Mouse (Mus musculus): ENCODE measurements around the gene Rhov.

Rhov gene

DNA sequence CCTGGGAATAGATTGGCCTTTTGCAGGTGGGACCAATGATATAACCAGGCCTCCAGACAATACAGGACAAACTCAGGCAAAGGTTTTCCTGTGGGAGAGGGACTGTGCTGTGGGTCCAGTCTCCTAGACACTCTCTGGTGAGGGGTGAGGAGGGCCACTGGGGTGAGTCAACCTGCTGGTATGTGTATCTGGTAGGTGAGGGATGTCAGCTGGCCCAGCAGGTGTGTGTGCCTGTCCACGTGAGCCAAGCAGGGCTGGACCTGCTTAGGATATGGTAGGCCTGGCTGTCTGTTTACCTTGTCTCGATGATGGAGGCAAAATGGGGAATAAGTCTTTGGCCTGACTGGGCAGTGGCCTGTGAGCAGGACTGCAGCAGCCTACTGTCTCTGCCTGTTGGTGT lies 32.4 kb downstream of the Rhov start:
- no peak for DNase-seq (ENCODE audit: low read depth, low spot score)

DNA sequence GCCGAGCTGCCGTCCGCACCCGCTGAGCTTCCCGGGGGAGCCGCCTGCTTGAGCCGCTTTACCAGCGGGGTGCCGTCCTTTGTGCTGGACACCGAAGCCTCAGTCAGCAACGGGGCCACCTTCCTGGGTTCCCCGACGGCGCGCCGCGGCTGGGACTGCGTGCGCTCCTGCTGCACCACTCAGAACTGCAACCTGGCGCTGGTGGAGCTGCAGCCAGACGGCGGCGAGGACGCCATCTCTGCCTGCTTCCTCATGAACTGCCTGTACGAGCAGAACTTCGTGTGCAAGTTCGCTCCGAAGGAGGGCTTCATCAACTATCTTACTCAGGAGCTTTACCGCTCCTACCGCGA lies 33.2 kb downstream of the Rhov start:
- DNase-seq (ENCODE audit: low read depth, low spot score), result no peak

DNA sequence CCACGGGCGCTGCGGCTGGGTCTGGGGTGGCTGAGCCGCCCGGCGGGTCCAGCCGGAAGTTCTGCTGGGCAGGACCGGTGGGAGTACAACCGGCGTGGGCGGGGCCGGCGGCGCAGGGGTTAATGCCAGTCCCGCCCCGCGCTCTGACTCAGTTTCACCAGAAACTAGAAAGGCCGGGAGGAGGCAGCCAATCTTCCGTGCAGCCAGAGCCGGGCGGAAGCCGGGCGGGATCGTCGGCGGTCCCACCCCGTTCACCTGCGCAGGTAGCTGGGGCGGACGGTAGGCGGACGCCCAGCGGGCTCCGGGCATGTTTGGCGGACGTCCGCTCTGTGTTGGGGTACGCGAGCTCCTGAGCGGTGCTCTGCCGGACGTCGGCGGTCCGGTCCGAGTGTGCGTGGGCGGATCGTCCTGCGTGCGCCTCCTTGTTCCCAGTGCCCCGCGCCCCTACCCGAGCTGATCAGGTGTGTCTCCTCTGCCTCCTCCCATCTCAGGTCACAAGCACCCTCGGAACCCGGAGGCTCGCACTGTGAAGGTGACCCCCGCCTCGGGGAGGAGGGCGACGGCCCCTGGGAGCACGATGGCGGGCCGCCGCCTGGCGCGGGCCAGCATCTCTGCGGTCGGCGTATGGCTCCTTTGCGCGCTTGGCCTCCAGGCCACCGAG lies 33.7 kb downstream of the Rhov start, which contains the start of gene Spint1:
Spint1 (plus strand) TSS at position 153 of the 661 bp plus-strand sequence.
- no peak for DNase-seq (ENCODE audit: low read depth, low spot score)

DNA sequence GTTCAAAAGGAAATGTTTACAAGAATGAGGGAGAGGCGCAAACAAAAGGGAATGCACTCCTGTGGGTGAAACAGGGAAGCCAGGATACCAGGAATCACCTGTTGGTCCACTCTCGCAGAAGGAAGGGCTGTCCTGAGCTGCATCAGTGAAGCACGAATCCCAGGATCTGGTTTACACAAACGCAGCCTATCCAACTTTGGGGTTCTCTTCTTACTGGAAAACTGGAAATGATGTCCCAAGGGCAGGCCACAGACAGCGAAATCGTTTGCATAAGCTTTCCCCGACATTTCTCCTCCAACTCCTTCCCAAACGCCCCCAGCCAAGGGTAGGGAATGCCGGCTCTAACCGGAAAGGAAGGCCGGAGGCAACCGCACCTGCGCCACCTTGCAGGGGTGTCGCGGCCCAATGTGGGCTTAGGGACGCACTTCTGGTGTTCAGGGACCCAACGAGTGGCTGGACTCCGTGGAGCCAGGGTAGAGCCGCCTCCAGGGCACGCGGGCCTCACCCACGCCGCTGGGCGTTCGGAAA lies 34.3 kb downstream of the Rhov start:
- no peak for DNase-seq (ENCODE audit: low read depth, low spot score)

DNA sequence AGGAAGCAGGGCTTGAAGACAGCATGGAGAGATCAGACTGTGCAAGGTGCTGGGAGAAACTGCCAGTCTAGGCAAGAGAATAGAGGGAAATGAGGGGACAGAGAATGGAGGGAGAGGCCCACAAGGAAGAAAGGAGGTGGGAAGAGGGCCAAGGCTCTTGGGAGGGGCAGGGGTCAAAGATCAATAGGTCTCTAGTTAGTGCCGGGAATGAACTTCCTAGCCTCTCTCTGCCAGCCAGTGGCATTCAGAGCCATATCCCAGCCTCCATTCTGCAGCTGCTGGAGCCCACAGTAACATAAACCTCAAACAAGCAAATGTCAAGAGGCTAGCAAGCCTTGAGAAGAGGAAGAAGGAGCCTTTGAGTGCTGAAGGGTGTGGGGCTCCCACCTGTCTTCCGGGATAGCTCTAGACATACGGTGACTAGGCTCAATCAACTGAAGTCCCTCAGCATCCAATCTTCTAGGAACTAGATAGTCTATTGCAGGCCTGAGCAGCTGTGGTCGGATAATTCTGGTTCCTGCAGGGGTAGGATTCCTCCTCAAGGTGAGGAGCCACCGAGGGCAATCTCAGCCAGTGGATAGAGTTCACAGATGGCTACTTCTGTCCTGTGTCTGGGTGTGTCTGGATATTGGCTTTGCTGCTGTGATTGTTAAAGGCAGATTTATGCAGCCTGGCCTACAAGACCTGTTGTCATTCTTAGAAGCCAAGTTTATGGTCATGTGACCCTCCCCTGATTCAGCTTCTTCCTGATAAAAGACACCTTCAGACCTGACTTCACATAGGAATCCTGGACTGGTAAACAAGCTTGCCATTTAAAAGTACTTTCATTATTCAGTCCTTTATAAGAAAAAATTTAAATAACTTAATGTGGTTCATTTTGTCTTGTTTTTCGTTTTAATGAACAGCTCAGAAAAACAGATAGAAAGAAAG lies 41.0 kb downstream of the Rhov start, which contains the start of gene Ppp1r14d:
Ppp1r14d (minus strand) TSS at position 132 of the 930 bp plus-strand sequence.
- DNase-seq (ENCODE audit: low read depth, low spot score), result no peak

Measured in retina, adult 2 months (tissue).